Mouse (Mus musculus) cortical plate, adult 2 months (tissue): ENCODE results near the gene Ccdc172. TPM values are rescaled to one million over a fixed set of nuclear protein-coding genes. Genes with fewer than 3 reads are reported as not detected.

ENCODE experiments used
- H3K27ac ChIP-seq: fragments of 200-500 bp; 2 replicates; pipeline ENCODE4 v1.5.1; 2012; ENCODE audit warnings: low read length, control low read depth, inconsistent platforms; ENCODE audit not compliant: insufficient read depth
- H3K4me1 ChIP-seq: fragments of 200-500 bp; 2 replicates; pipeline ENCODE4 v1.6.1; 2011; ENCODE audit warnings: low read length; ENCODE audit not compliant: control insufficient read depth, insufficient read depth
- H3K4me3 ChIP-seq: fragments of 200-500 bp; 2 replicates; pipeline ENCODE4 v1.5.1; 2011; ENCODE audit warnings: mild to moderate bottlenecking, low read length, control low read depth; ENCODE audit not compliant: insufficient read depth
- CTCF ChIP-seq: fragments of 200-500 bp; IDR thresholded peaks from 2 replicates; pipeline ENCODE4 v1.5.1; 2011; ENCODE audit warnings: mild to moderate bottlenecking, control low read depth, low read length; ENCODE audit not compliant: insufficient read depth; ENCODE audit errors: extremely low read depth
- POLR2A ChIP-seq: fragments of 200-500 bp; IDR thresholded peaks from 2 replicates; pipeline ENCODE4 v1.6.1; 2011; ENCODE audit warnings: mild to moderate bottlenecking, low read length, control low read depth; ENCODE audit not compliant: insufficient read depth; ENCODE audit errors: extremely low read depth
- polyA plus RNA-seq: library from polyadenylated mRNA; depleted of rRNA; stranded (reverse); fragments of >200 nt; gene quantifications from 2 replicates; pipeline ENCODE4 v1.2.3, GENCODE M21; 2012

Ccdc172 gene
- polyA plus RNA-seq, 1 experiment = not detected

- H3K27ac ChIP-seq = no peak overlapping the region
- TF ChIP-seq POLR2A = no peak
- no peak for TF ChIP-seq CTCF
- peaks cover 2% of the 10 kb centered on the region for H3K4me1 ChIP-seq
- H3K4me3 ChIP-seq = no peak overlapping the region
Measured at GRCm38 (mm10) chr19:58521696-58522095, 9.9 kb downstream of the Ccdc172 start.

GRCm38 (mm10) chr19:58523736-58524394 is 12.1 kb downstream of the Ccdc172 start:
- Histone ChIP-seq H3K27ac (no peak overlapping the region), H3K4me3 (no peak overlapping the region), H3K4me1 (peaks cover 2% of the 10 kb centered on the region)
- no peak for TF ChIP-seq POLR2A
- no peak for TF ChIP-seq CTCF

GRCm38 (mm10) chr19:58525457-58526239 is 13.9 kb downstream of the Ccdc172 start:
- Histone ChIP-seq H3K27ac (no peak overlapping the region), H3K4me3 (no peak overlapping the region), H3K4me1 (peaks cover 2% of the 10 kb centered on the region)
- TF ChIP-seq CTCF = no peak
- no peak for TF ChIP-seq POLR2A

- H3K4me3 ChIP-seq = no peak overlapping the region
- TF ChIP-seq CTCF (no peak), POLR2A (no peak)
- no peaks in the 10 kb centered on the region; the same call in 1 of the 2 replicates for H3K4me1 ChIP-seq
- H3K27ac ChIP-seq = no peak overlapping the region
Measured at GRCm38 (mm10) chr19:58533077-58533476, 21.3 kb downstream of the Ccdc172 start.

- TF ChIP-seq POLR2A (no peak), CTCF (no peak)
- H3K4me3 ChIP-seq = no peak overlapping the region; the same call in 1 of the 2 replicates
- no peaks in the 10 kb centered on the region; the same call in 1 of the 2 replicates for H3K4me1 ChIP-seq
- H3K27ac ChIP-seq = no peak overlapping the region
Measured at GRCm38 (mm10) chr19:58536691-58537090, 24.9 kb downstream of the Ccdc172 start.

GRCm38 (mm10) chr19:58540396-58540795 is 28.6 kb downstream of the Ccdc172 start:
- Histone ChIP-seq H3K4me1 (no peaks in the 10 kb centered on the region; the same call in 1 of the 2 replicates), H3K27ac (no peak overlapping the region), H3K4me3 (no peak overlapping the region)
- TF ChIP-seq POLR2A (no peak), CTCF (no peak)

GRCm38 (mm10) chr19:58548367-58548766 is 36.6 kb downstream of the Ccdc172 start:
- no peaks in the 10 kb centered on the region for H3K4me1 ChIP-seq
- no peak overlapping the region for H3K27ac ChIP-seq
- TF ChIP-seq CTCF (no peak), POLR2A (no peak)
- no peak overlapping the region for H3K4me3 ChIP-seq

- Histone ChIP-seq H3K27ac (no peak overlapping the region), H3K4me1 (no peaks in the 10 kb centered on the region), H3K4me3 (no peak overlapping the region)
- no peak for TF ChIP-seq POLR2A
- no peak for TF ChIP-seq CTCF
Measured at GRCm38 (mm10) chr19:58550489-58550888, 38.7 kb downstream of the Ccdc172 start.

GRCm38 (mm10) chr19:58550916-58551315 is 39.1 kb downstream of the Ccdc172 start:
- TF ChIP-seq CTCF (no peak), POLR2A (no peak)
- Histone ChIP-seq H3K4me1 (no peaks in the 10 kb centered on the region), H3K4me3 (no peak overlapping the region), H3K27ac (no peak overlapping the region)

GRCm38 (mm10) chr19:58554974-58555373 is 43.2 kb downstream of the Ccdc172 start:
- Histone ChIP-seq H3K4me1 (no peaks in the 10 kb centered on the region), H3K4me3 (no peak overlapping the region), H3K27ac (no peak overlapping the region)
- TF ChIP-seq CTCF (no peak), POLR2A (no peak)
